Mouse (Mus musculus) kidney, postnatal 0 days (tissue): Measurements from ENCODE around the gene Dnaaf3. TPM values are rescaled to one million over a fixed set of nuclear protein-coding genes. Genes with fewer than 3 reads are reported as not detected.
"Not testable (repeated sequence)": the region's sequence is repeated elsewhere in the genome, so short reads cannot be mapped to it uniquely, and the experiment has no call there.

Experiments
- ATAC-seq: fragments of 200-750 bp; cut with Nextera tagmentation; replicated peaks from 2 replicates; pipeline ENCODE4 v1.8.0; 2017; ENCODE audit warnings: low read depth, moderate number of reproducible peaks, moderate TSS enrichment, moderate library complexity; ENCODE audit not compliant: low FRiP score
- DNase-seq: peaks from one replicate; pipeline ENCODE4 v3.0.0-alpha.2; 2016; ENCODE audit warnings: low spot score
- H3K27ac ChIP-seq: fragments of 300-500 bp; sonication (generic); 2 replicates; pipeline ENCODE4 v1.5.1; 2014; ENCODE audit warnings: mild to moderate bottlenecking
- H3K27me3 ChIP-seq: fragments of 300-500 bp; sonication (generic); 2 replicates; pipeline ENCODE4 v1.6.1; 2014; ENCODE audit warnings: low read length, mixed read lengths; ENCODE audit not compliant: insufficient read depth
- H3K36me3 ChIP-seq: fragments of 300-500 bp; sonication (generic); 2 replicates; pipeline ENCODE4 v1.6.1; 2014; ENCODE audit warnings: low read length, mixed read lengths; ENCODE audit not compliant: insufficient read depth
- H3K4me1 ChIP-seq: fragments of 300-500 bp; sonication (generic); replicated peaks from 2 replicates; pipeline ENCODE4 v1.6.1; 2014; ENCODE audit warnings: antibody characterized with exemption, low read length, mixed read lengths; ENCODE audit not compliant: insufficient read depth
- H3K4me2 ChIP-seq: fragments of 300-500 bp; sonication (generic); 2 replicates; pipeline ENCODE4 v1.6.1; 2014; ENCODE audit warnings: mild to moderate bottlenecking, low read length, moderate library complexity, mixed read lengths
- H3K4me3 ChIP-seq: fragments of 300-500 bp; sonication (generic); replicated peaks from 2 replicates; pipeline ENCODE4 v1.5.1; 2014; ENCODE audit warnings: low read depth, low read length
- H3K9ac ChIP-seq: fragments of 300-500 bp; sonication (generic); 2 replicates; pipeline ENCODE4 v1.6.1; 2014; ENCODE audit warnings: low read depth, low read length
- H3K9me3 ChIP-seq: fragments of 300-500 bp; sonication (generic); replicated peaks from 2 replicates; pipeline ENCODE4 v1.6.1; 2016; ENCODE audit warnings: low read length, inconsistent platforms, mixed read lengths
- CTCF ChIP-seq: IDR thresholded peaks from 2 replicates; pipeline ENCODE4 v1.5.1; 2016; ENCODE audit warnings: antibody characterized with exemption, low read depth, mild to moderate bottlenecking, moderate library complexity
- WGBS: fragments of 180-500 bp; shearing (Covaris S2); extraction: QIAGEN DNeasy Blood & Tissue Kit; methylation state at CpG from one replicate; pipeline ENCODE4 v1.1.7; 2014; 5-methylcytosine and 5-hydroxymethylcytosine counted together
- polyA plus RNA-seq: library from polyadenylated mRNA; unstranded; fragments of >200 nt; fragmentation: Nextera tagmentation; extraction: Ambion mirVana; gene quantifications from 2 replicates; pipeline ENCODE4 v1.2.1, GENCODE M21; 2015

Dnaaf3 gene
- polyA plus RNA-seq: 2.0 and 2.5 TPM in 2 replicates

- no peak within 1 kb of the TSS for H3K27ac ChIP-seq
- 0 out of 2 replicates have a peak within 1 kb of the TSS, but pooled peaks have one; percentile 28 for H3K9ac ChIP-seq
- peak within 1 kb of the TSS; percentile 62 for H3K4me2 ChIP-seq
- no peaks in the 10 kb centered on the region for H3K36me3 ChIP-seq
- WGBS: 2% methylated on average over 28 of the region's 28 CpGs
- H3K9me3 ChIP-seq: no peaks in the 10 kb centered on the region
- H3K4me3 ChIP-seq: peak within 1 kb of the TSS; percentile 35
- DNase-seq: peak; percentile 97
- H3K27me3 ChIP-seq: no peaks in the 10 kb centered on the region
- peaks cover 6% of the 10 kb centered on the region; the same call in 1 of the 2 replicates for H3K4me1 ChIP-seq
- no peak for TF ChIP-seq CTCF
- peak; percentile 98 for ATAC-seq
These were observed at the start of gene Dnaaf3 for GRCm38 (mm10) chr7:4532005-4532729. TSS of gene Dnaaf3 (minus strand) at chr7:4532453.

GRCm38 (mm10) chr7:4581481-4581880 lies 49.2 kb upstream of the Dnaaf3 start:
- H3K4me2 ChIP-seq, H3K27ac ChIP-seq, H3K27me3 ChIP-seq, H3K9me3 ChIP-seq, H3K36me3 ChIP-seq, ATAC-seq, H3K9ac ChIP-seq, H3K4me1 ChIP-seq, DNase-seq, H3K4me3 ChIP-seq: not testable (repeated sequence)
- 80% methylated on average over 3 of the region's 3 CpGs for WGBS

GRCm38 (mm10) chr7:4572361-4572760 lies 40.1 kb upstream of the Dnaaf3 start:
- H3K27me3 ChIP-seq, H3K27ac ChIP-seq, H3K4me1 ChIP-seq, H3K9ac ChIP-seq, H3K4me2 ChIP-seq, H3K4me3 ChIP-seq, DNase-seq, ATAC-seq, H3K36me3 ChIP-seq, H3K9me3 ChIP-seq: not testable (repeated sequence)
- 58% methylated on average over 2 of the region's 2 CpGs for WGBS

GRCm38 (mm10) chr7:4562660-4563059 lies 30.4 kb upstream of the Dnaaf3 start:
- Histone ChIP-seq H3K27ac (no peak overlapping the region), H3K4me3 (no peak overlapping the region), H3K4me2 (no peak overlapping the region), H3K9me3 (no peaks in the 10 kb centered on the region), H3K4me1 (no peaks in the 10 kb centered on the region), H3K36me3 (no peaks in the 10 kb centered on the region), H3K27me3 (no peaks in the 10 kb centered on the region), H3K9ac (no peak overlapping the region)
- ATAC-seq: no peak
- DNase-seq: no peak
- WGBS: 89% methylated on average over 3 of the region's 3 CpGs
- no peak for TF ChIP-seq CTCF

- DNase-seq (no peak), ATAC-seq (no peak)
- no peak overlapping the region for H3K27ac ChIP-seq
- H3K4me1 ChIP-seq: no peaks in the 10 kb centered on the region
- no peaks in the 10 kb centered on the region for H3K36me3 ChIP-seq
- TF ChIP-seq CTCF: no peak
- no peak overlapping the region for H3K4me3 ChIP-seq
- no peak overlapping the region for H3K4me2 ChIP-seq
- WGBS: 61% methylated on average over 6 of the region's 6 CpGs
- no peaks in the 10 kb centered on the region for H3K27me3 ChIP-seq
- no peak overlapping the region for H3K9ac ChIP-seq
- H3K9me3 ChIP-seq: no peaks in the 10 kb centered on the region
These were observed 24.9 kb upstream of the Dnaaf3 start for GRCm38 (mm10) chr7:4557167-4557560.

- ATAC-seq (peak; percentile 85), DNase-seq (peak; percentile 94)
- WGBS: 22% methylated on average over 15 of the region's 15 CpGs
- Histone ChIP-seq H3K9me3 (no peaks in the 10 kb centered on the region), H3K27me3 (no peaks in the 10 kb centered on the region), H3K36me3 (no peaks in the 10 kb centered on the region), H3K4me1 (no peaks in the 10 kb centered on the region), H3K9ac (no peak overlapping the region), H3K27ac (no peak overlapping the region), H3K4me2 (no peak overlapping the region), H3K4me3 (no peak overlapping the region)
- TF ChIP-seq CTCF: peak; percentile 97
These were observed 24.3 kb upstream of the Dnaaf3 start for GRCm38 (mm10) chr7:4556256-4557166.
